Mouse (Mus musculus) liver, embryonic 14.5 days (tissue): ENCODE data around the gene Tekt5. TPM values are rescaled to one million over a fixed set of nuclear protein-coding genes. Genes with fewer than 3 reads are reported as not detected.

Experiments used
- ATAC-seq: fragments of 200-750 bp; cut with Nextera tagmentation; 2 replicates; pipeline ENCODE4 v1.8.0; 2017; ENCODE audit warnings: moderate number of reproducible peaks, mild to moderate bottlenecking, moderate library complexity; ENCODE audit not compliant: insufficient read depth
- DNase-seq, 3 experiments: peaks; one replicate each; pipeline ENCODE4 v3.0.0-alpha.2; 2012 to 2013; ENCODE audit warnings: low read depth in 3 of 3, low spot score in 3 of 3
- H3K27ac ChIP-seq: fragments of 300-500 bp; sonication (generic); 2 replicates; pipeline ENCODE4 v1.5.1; 2014; ENCODE audit warnings: moderate library complexity, mild to moderate bottlenecking, control low read depth, inconsistent platforms
- H3K27me3 ChIP-seq: fragments of 300-500 bp; sonication (generic); 2 replicates; pipeline ENCODE4 v1.6.1; 2014; ENCODE audit warnings: mild to moderate bottlenecking, low read length, moderate library complexity; ENCODE audit not compliant: control insufficient read depth, insufficient read depth
- H3K36me3 ChIP-seq: fragments of 300-500 bp; sonication (generic); replicated peaks from 2 replicates; pipeline ENCODE4 v1.6.1; 2014; ENCODE audit warnings: low read depth; ENCODE audit not compliant: control insufficient read depth, insufficient read depth
- H3K4me1 ChIP-seq, 2 experiments: fragments of 200-500 bp in 1 of 2; fragments of 300-500 bp in 1 of 2; sonication (generic) in 1 of 2; replicated peaks; 2 replicates each; pipeline ENCODE4 v1.6.1; 2012 to 2014; ENCODE audit warnings: antibody characterized with exemption in 1 of 2, inconsistent platforms in 1 of 2, low read length in 1 of 2; ENCODE audit not compliant: control insufficient read depth in 2 of 2, insufficient read depth in 2 of 2
- H3K4me2 ChIP-seq: fragments of 300-500 bp; sonication (generic); 2 replicates; pipeline ENCODE4 v1.6.1; 2014; ENCODE audit warnings: low read depth, mild to moderate bottlenecking, control low read depth, moderate library complexity
- H3K4me3 ChIP-seq, 2 experiments: fragments of 200-500 bp in 1 of 2; fragments of 300-500 bp in 1 of 2; sonication (generic) in 1 of 2; 2 replicates each; pipeline ENCODE4 v1.5.1; 2012 to 2014; ENCODE audit warnings: low read depth in 2 of 2, low read length in 2 of 2, mild to moderate bottlenecking in 2 of 2, control low read depth in 1 of 2, inconsistent platforms in 1 of 2, moderate library complexity in 1 of 2; ENCODE audit not compliant: insufficient read depth in 1 of 2
- H3K9ac ChIP-seq: fragments of 300-500 bp; sonication (generic); replicated peaks from 2 replicates; pipeline ENCODE4 v1.6.1; 2014; ENCODE audit warnings: mild to moderate bottlenecking, control low read depth, moderate library complexity
- H3K9me3 ChIP-seq: fragments of 300-500 bp; sonication (generic); 2 replicates; pipeline ENCODE4 v1.6.1; 2016; ENCODE audit warnings: low read length, mixed read lengths; ENCODE audit not compliant: control insufficient read depth
- CTCF ChIP-seq: IDR thresholded peaks from 2 replicates; pipeline ENCODE4 v1.5.1; 2016; ENCODE audit warnings: antibody characterized with exemption, low read depth, control low read depth
- EP300 ChIP-seq: IDR thresholded peaks from 2 replicates; pipeline ENCODE4 v1.6.1; 2016; ENCODE audit warnings: antibody characterized with exemption, low read depth
- WGBS: fragments of 180-500 bp; shearing (Covaris S2); extraction: QIAGEN DNeasy Blood & Tissue Kit; methylation state at CpG from one replicate; pipeline ENCODE4 v1.1.7; 2014; ENCODE audit not compliant: insufficient replicate concordance; 5-methylcytosine and 5-hydroxymethylcytosine counted together
- polyA plus RNA-seq, 2 experiments: library from polyadenylated mRNA; depleted of rRNA in 1 of 2; stranded (reverse) in 1 of 2; unstranded in 1 of 2; fragments of >200 nt; fragmentation: Nextera tagmentation in 1 of 2; extraction: Ambion mirVana in 1 of 2; gene quantifications; 2 replicates each; pipeline versions ENCODE4 v1.2.1 to v1.2.3; 2012 to 2014

The Tekt5 gene
- polyA plus RNA-seq, 2 experiments = 0.10 to 0.15 TPM

- Histone ChIP-seq H3K27ac (no peak overlapping the region), H3K4me3 (no peak overlapping the region), H3K9ac (no peak overlapping the region), H3K4me1 (peaks cover 0 to 2% of the 10 kb centered on the region in 2 experiments; a peak in 3 of 4 replicates), H3K9me3 (no peaks in the 10 kb centered on the region), H3K27me3 (no peaks in the 10 kb centered on the region), H3K4me2 (no peak overlapping the region), H3K36me3 (peaks cover 49% of the 10 kb centered on the region)
- 82% methylated on average over 9 of the region's 9 CpGs for WGBS
- DNase-seq = no peak
- ATAC-seq = no peak
- TF ChIP-seq CTCF (no peak), EP300 (no peak)
Observed at GRCm38 (mm10) chr16:10417723-10418259, 22.5 kb upstream of the Tekt5 start.

- TF ChIP-seq EP300 (no peak), CTCF (peak; percentile 77)
- H3K27ac ChIP-seq = no peak overlapping the region
- no peak overlapping the region for H3K4me2 ChIP-seq
- DNase-seq (no peak), ATAC-seq (no peak)
- peaks cover 0 to 7% of the 10 kb centered on the region in 2 experiments; a peak in 3 of 4 replicates for H3K4me1 ChIP-seq
- no peaks in the 10 kb centered on the region for H3K27me3 ChIP-seq
- WGBS = 76% methylated on average over 4 of the region's 4 CpGs
- H3K9ac ChIP-seq = no peak overlapping the region
- H3K4me3 ChIP-seq = no peak overlapping the region
- H3K36me3 ChIP-seq = peaks cover 43% of the 10 kb centered on the region
- H3K9me3 ChIP-seq = no peaks in the 10 kb centered on the region
Observed at GRCm38 (mm10) chr16:10416866-10417265, 21.6 kb upstream of the Tekt5 start.

GRCm38 (mm10) chr16:10415976-10416375 lies 20.7 kb upstream of the Tekt5 start:
- Histone ChIP-seq H3K36me3 (peaks cover 37% of the 10 kb centered on the region), H3K9ac (no peak overlapping the region), H3K4me2 (no peak overlapping the region), H3K27me3 (no peaks in the 10 kb centered on the region), H3K27ac (no peak overlapping the region), H3K4me1 (peaks cover 4 to 13% of the 10 kb centered on the region in 2 experiments), H3K9me3 (no peaks in the 10 kb centered on the region), H3K4me3 (no peak overlapping the region)
- WGBS = 78% methylated on average over 6 of the region's 6 CpGs
- DNase-seq (no peak), ATAC-seq (no peak)
- TF ChIP-seq EP300 = no peak
- TF ChIP-seq CTCF = peak; percentile 68

GRCm38 (mm10) chr16:10411764-10412746 lies 16.8 kb upstream of the Tekt5 start, which contains the start of gene Nubp1:
TSS of gene Nubp1 (plus strand) at chr16:10411948.
- Histone ChIP-seq H3K9me3 (no peaks in the 10 kb centered on the region), H3K27me3 (no peaks in the 10 kb centered on the region), H3K4me2 (peak within 1 kb of the TSS; percentile 81), H3K4me1 (peaks cover 5 to 14% of the 10 kb centered on the region in 2 experiments), H3K4me3 (peak within 1 kb of the TSS; percentile 75), H3K9ac (peak within 1 kb of the TSS; percentile 66), H3K27ac (peak within 1 kb of the TSS; percentile 64), H3K36me3 (peaks cover 16% of the 10 kb centered on the region)
- DNase-seq (peak; percentile 86 to 89 (median 87)), ATAC-seq (peak; percentile 97)
- TF ChIP-seq EP300 = no peak
- no peak; the same call in 1 of the 2 replicates for TF ChIP-seq CTCF
- 2% methylated on average over 56 of the region's 56 CpGs for WGBS

- Histone ChIP-seq H3K4me2 (no peak overlapping the region), H3K9ac (no peak overlapping the region), H3K4me3 (no peak overlapping the region), H3K27me3 (peaks cover 11% of the 10 kb centered on the region), H3K4me1 (no peaks in the 10 kb centered on the region), H3K9me3 (no peaks in the 10 kb centered on the region), H3K27ac (no peak overlapping the region), H3K36me3 (no peaks in the 10 kb centered on the region)
- TF ChIP-seq EP300 (no peak), CTCF (peak; percentile 96)
- DNase-seq (peak in 2 of 3 experiments; percentile 24 to 39), ATAC-seq (no peak; the same call in 1 of the 2 replicates)
- 27% methylated on average over 7 of the region's 7 CpGs for WGBS
Observed at GRCm38 (mm10) chr16:10399160-10399559, 3.9 kb upstream of the Tekt5 start.
